In the genomic region with DNA sequence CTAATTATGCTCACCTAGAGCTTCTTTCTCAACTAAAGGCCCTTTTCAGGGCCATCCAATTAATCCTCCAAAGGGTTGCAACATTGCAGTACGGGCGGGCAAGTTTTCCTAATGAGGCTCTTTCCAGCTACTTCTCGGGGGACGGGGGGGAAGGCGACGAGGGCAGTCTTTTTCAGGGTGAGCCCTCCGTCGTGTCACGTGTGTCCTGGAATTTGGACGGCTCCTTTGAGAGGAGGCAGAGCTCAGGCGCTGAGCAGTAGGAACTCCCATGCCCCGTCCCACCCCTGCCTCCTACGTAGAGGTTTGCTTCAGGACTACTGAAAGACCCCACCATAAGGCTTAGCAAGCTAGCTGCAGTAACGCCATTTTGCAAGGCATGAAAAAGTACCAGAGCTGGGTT, we compare ENCODE assay signal across 10 mouse cellular contexts. TPM values are rescaled to one million over a fixed set of nuclear protein-coding genes. Genes with fewer than 3 reads are reported as not detected.
DNase-seq lines count a peak whose midpoint lies in the region; ATAC-seq and TF ChIP-seq lines count a peak whose summit lies in the region.
"Not testable (repeated sequence)": the region's sequence is repeated elsewhere in the genome, so short reads cannot be mapped to it uniquely, and the experiment has no call there.
"Had no signal": no experiment of that assay in that cellular context is flagged by ENCODE, and none has a peak within 500 bp of the region (broad histone marks: within the 10 kb centered on the region; RNA-seq: fewer than 3 reads in every experiment).

No protein-coding gene starts in this region.

- H3K4me3 ChIP-seq in embryonic facial prominence, embryonic 13.5 days: peak overlapping the region; percentile 26
- not testable (repeated sequence) for H3K4me3 ChIP-seq in forebrain, postnatal 0 days (ENCODE audit: low read depth, low read length); hindbrain, embryonic 11.5 days (ENCODE audit: low read depth, low read length); kidney, postnatal 0 days (replicated peaks; ENCODE audit: low read depth, low read length); stomach, embryonic 15.5 days (replicated peaks)
- 0 out of 2 replicates have a peak overlapping the region, but pooled peaks have one; percentile 8 for H3K4me3 ChIP-seq in liver, postnatal 0 days (ENCODE audit: low read depth, low read length)
- peak overlapping the region; percentile 15; the same call in 1 of the 2 replicates for H3K4me3 ChIP-seq in midbrain, embryonic 15.5 days

- not testable (repeated sequence) for TF ChIP-seq CTCF in forebrain, postnatal 0 days (IDR thresholded peaks at IDR 0.05; ENCODE audit: low read depth); kidney, postnatal 0 days (IDR thresholded peaks at IDR 0.05; ENCODE audit: low read depth); liver, postnatal 0 days (IDR thresholded peaks at IDR 0.05; ENCODE audit: low read depth)

- under 1% methylated on average over 14 of the region's 14 CpGs for WGBS in embryonic facial prominence, embryonic 13.5 days
- WGBS in forebrain, postnatal 0 days: 0% methylated on average over 13 of the region's 14 CpGs
- WGBS in hindbrain, embryonic 11.5 days: under 1% methylated on average over 14 of the region's 14 CpGs
- WGBS in kidney, postnatal 0 days: 0% methylated on average over 11 of the region's 14 CpGs
- 0% methylated on average over 10 of the region's 14 CpGs for WGBS in liver, postnatal 0 days (ENCODE audit: insufficient replicate concordance)
- WGBS in midbrain, embryonic 15.5 days: 0% methylated on average over 14 of the region's 14 CpGs
- WGBS in stomach, embryonic 15.5 days: 0% methylated on average over 14 of the region's 14 CpGs

- peak; percentile 66 for ATAC-seq in embryonic facial prominence, embryonic 13.5 days (ENCODE audit: insufficient number of reproducible peaks, insufficient read depth, low FRiP score, low TSS enrichment, low read depth)
- ATAC-seq in forebrain, postnatal 0 days: peak; percentile 9; the same call in 1 of the 2 replicates
- ATAC-seq in hindbrain, embryonic 11.5 days (ENCODE audit: low FRiP score): peak; percentile 66
- ATAC-seq in kidney, postnatal 0 days (replicated peaks; ENCODE audit: low FRiP score, low read depth): peak; percentile 34
- peak; percentile 35 for ATAC-seq in liver, postnatal 0 days
- peak; percentile 38; the same call in 1 of the 2 replicates for ATAC-seq in midbrain, embryonic 15.5 days (replicated peaks)
- peak; percentile 44 for ATAC-seq in stomach, embryonic 15.5 days (ENCODE audit: insufficient read depth, low FRiP score, low read depth)

- H3K36me3 ChIP-seq in embryonic facial prominence, embryonic 13.5 days; forebrain, postnatal 0 days (ENCODE audit: insufficient read depth); hindbrain, embryonic 11.5 days (ENCODE audit: control insufficient read depth, insufficient read depth, low read length); kidney, postnatal 0 days (ENCODE audit: insufficient read depth, low read length); liver, postnatal 0 days (replicated peaks; ENCODE audit: insufficient read depth, low read length); midbrain, embryonic 15.5 days (replicated peaks); stomach, embryonic 15.5 days: not testable (repeated sequence)

- TF ChIP-seq EP300 in liver, postnatal 0 days (IDR thresholded peaks at IDR 0.05; ENCODE audit: low read depth): not testable (repeated sequence)

- not testable (repeated sequence) for H3K27me3 ChIP-seq in embryonic facial prominence, embryonic 13.5 days; forebrain, postnatal 0 days (ENCODE audit: insufficient read depth, low read length); hindbrain, embryonic 11.5 days (ENCODE audit: control insufficient read depth, insufficient read depth, low read length); kidney, postnatal 0 days (ENCODE audit: insufficient read depth, low read length); liver, postnatal 0 days (ENCODE audit: insufficient read depth, low read length); midbrain, embryonic 15.5 days (replicated peaks); stomach, embryonic 15.5 days (replicated peaks)

- not testable (repeated sequence) for H3K9me3 ChIP-seq in embryonic facial prominence, embryonic 13.5 days; forebrain, postnatal 0 days (ENCODE audit: low read length); hindbrain, embryonic 11.5 days (ENCODE audit: control insufficient read depth, low read length); kidney, postnatal 0 days (replicated peaks; ENCODE audit: low read length); liver, postnatal 0 days (ENCODE audit: low read length); midbrain, embryonic 15.5 days; stomach, embryonic 15.5 days

- not testable (repeated sequence) for H3K4me1 ChIP-seq in embryonic facial prominence, embryonic 13.5 days; forebrain, postnatal 0 days (ENCODE audit: insufficient read depth); hindbrain, embryonic 11.5 days (replicated peaks; ENCODE audit: control insufficient read depth, insufficient read depth, low read length); kidney, postnatal 0 days (replicated peaks; ENCODE audit: insufficient read depth, low read length); liver, postnatal 0 days (ENCODE audit: insufficient read depth); midbrain, embryonic 15.5 days; stomach, embryonic 15.5 days

- H3K27ac ChIP-seq in embryonic facial prominence, embryonic 13.5 days: peak overlapping the region; percentile 51; the same call in 1 of the 2 replicates
- not testable (repeated sequence) for H3K27ac ChIP-seq in forebrain, postnatal 0 days (ENCODE audit: low read depth, low read length); hindbrain, embryonic 11.5 days (ENCODE audit: low read depth, low read length); kidney, postnatal 0 days; midbrain, embryonic 15.5 days; stomach, embryonic 15.5 days
- H3K27ac ChIP-seq in liver, postnatal 0 days (ENCODE audit: low read depth): peak overlapping the region; percentile 78

- not testable (repeated sequence) for H3K9ac ChIP-seq in embryonic facial prominence, embryonic 13.5 days; forebrain, postnatal 0 days; hindbrain, embryonic 11.5 days (ENCODE audit: low read depth, low read length); kidney, postnatal 0 days (ENCODE audit: low read depth, low read length); liver, postnatal 0 days (replicated peaks); midbrain, embryonic 15.5 days; stomach, embryonic 15.5 days

- peak overlapping the region; percentile 48 for H3K4me2 ChIP-seq in embryonic facial prominence, embryonic 13.5 days
- H3K4me2 ChIP-seq in forebrain, postnatal 0 days (ENCODE audit: low read depth): peak overlapping the region; percentile 41
- H3K4me2 ChIP-seq in hindbrain, embryonic 11.5 days (replicated peaks; ENCODE audit: low read depth, low read length): peak overlapping the region; percentile 11; the same call in 1 of the 2 replicates
- not testable (repeated sequence) for H3K4me2 ChIP-seq in kidney, postnatal 0 days (ENCODE audit: low read length); liver, postnatal 0 days (ENCODE audit: low read depth, low read length)
- peak overlapping the region; percentile 44 for H3K4me2 ChIP-seq in midbrain, embryonic 15.5 days
- H3K4me2 ChIP-seq in stomach, embryonic 15.5 days: peak overlapping the region; percentile 44

- DNase-seq in B cell, adult 2 months: peak; percentile 23 to 27
- not testable (repeated sequence) for DNase-seq in forebrain, postnatal 0 days; hindbrain, embryonic 11.5 days (ENCODE audit: low spot score); kidney, postnatal 0 days (ENCODE audit: low spot score); liver, postnatal 0 days

RNA-seq across cellular contexts. Expression of gene Hist1h4m, which starts 0.5 kb away (rescaled TPM):
- polyA plus RNA-seq in embryonic facial prominence, embryonic 13.5 days (2015; fragmentation: Nextera tagmentation; extraction: Ambion mirVana): not detected in 2 replicates
- 1.3 and 1.7 TPM in 2 replicates for total RNA-seq in forebrain, postnatal 0 days (2014; rRNA removed)
- polyA plus RNA-seq in forebrain, postnatal 0 days (2015; fragmentation: Nextera tagmentation; extraction: Ambion mirVana): not detected in 2 replicates
- polyA plus RNA-seq in hindbrain, embryonic 11.5 days (2014; fragmentation: Nextera tagmentation; extraction: Ambion mirVana): not detected in 2 replicates
- not detected in 2 replicates for polyA plus RNA-seq in kidney, postnatal 0 days (2015; fragmentation: Nextera tagmentation; extraction: Ambion mirVana)
- polyA plus RNA-seq in liver, postnatal 0 days (2015; fragmentation: Nextera tagmentation; extraction: Ambion mirVana): not detected in 2 replicates
- polyA plus RNA-seq in midbrain, embryonic 15.5 days (2015; fragmentation: Nextera tagmentation; extraction: Ambion mirVana): 1.4 TPM in 1 of 2 replicates, not detected in the other
- 0.68 TPM in 1 of 2 replicates, not detected in the other for polyA plus RNA-seq in stomach, embryonic 15.5 days (2015; fragmentation: Nextera tagmentation; extraction: Ambion mirVana)

RNA-seq across cellular contexts. Expression of gene Hist1h2ao, which starts 1.8 kb away (rescaled TPM):
- polyA plus RNA-seq in embryonic facial prominence, embryonic 13.5 days (2015; fragmentation: Nextera tagmentation; extraction: Ambion mirVana): not detected in 2 replicates
- 1.0 TPM in 1 of 2 replicates, not detected in the other for total RNA-seq in forebrain, postnatal 0 days (2014; rRNA removed)
- 1.6 TPM in 1 of 2 replicates, not detected in the other for polyA plus RNA-seq in forebrain, postnatal 0 days (2015; fragmentation: Nextera tagmentation; extraction: Ambion mirVana)
- 2.1 TPM in 1 of 2 replicates, not detected in the other for polyA plus RNA-seq in hindbrain, embryonic 11.5 days (2014; fragmentation: Nextera tagmentation; extraction: Ambion mirVana)
- not detected in 2 replicates for polyA plus RNA-seq in kidney, postnatal 0 days (2015; fragmentation: Nextera tagmentation; extraction: Ambion mirVana)
- not detected in 2 replicates for polyA plus RNA-seq in liver, postnatal 0 days (2015; fragmentation: Nextera tagmentation; extraction: Ambion mirVana)
- polyA plus RNA-seq in midbrain, embryonic 15.5 days (2015; fragmentation: Nextera tagmentation; extraction: Ambion mirVana): not detected in 2 replicates
- 1.7 TPM in 1 of 2 replicates, not detected in the other for polyA plus RNA-seq in stomach, embryonic 15.5 days (2015; fragmentation: Nextera tagmentation; extraction: Ambion mirVana)
- total RNA-seq: heart, postnatal 14 days had no signal

RNA-seq across cellular contexts. Expression of gene Hist1h2bq, which starts 2.1 kb away (rescaled TPM):
- 21.6 and 33.1 TPM in 2 replicates for polyA plus RNA-seq in embryonic facial prominence, embryonic 13.5 days (2015; fragmentation: Nextera tagmentation; extraction: Ambion mirVana)
- total RNA-seq in forebrain, postnatal 0 days (2014; rRNA removed): 214 and 268 TPM in 2 replicates
- 4.6 and 5.2 TPM in 2 replicates for polyA plus RNA-seq in forebrain, postnatal 0 days (2015; fragmentation: Nextera tagmentation; extraction: Ambion mirVana)
- 17.8 and 18.7 TPM in 2 replicates for polyA plus RNA-seq in hindbrain, embryonic 11.5 days (2014; fragmentation: Nextera tagmentation; extraction: Ambion mirVana)
- polyA plus RNA-seq in kidney, postnatal 0 days (2015; fragmentation: Nextera tagmentation; extraction: Ambion mirVana): 12.2 and 13.7 TPM in 2 replicates
- polyA plus RNA-seq in liver, postnatal 0 days (2015; fragmentation: Nextera tagmentation; extraction: Ambion mirVana): 14.3 and 15.4 TPM in 2 replicates
- polyA plus RNA-seq in midbrain, embryonic 15.5 days (2015; fragmentation: Nextera tagmentation; extraction: Ambion mirVana): 3.6 and 4.1 TPM in 2 replicates
- 17.3 and 17.7 TPM in 2 replicates for polyA plus RNA-seq in stomach, embryonic 15.5 days (2015; fragmentation: Nextera tagmentation; extraction: Ambion mirVana)

RNA-seq across cellular contexts. Expression of gene Hist1h4n, which starts 19.9 kb away (rescaled TPM):
- 14.7 and 15.3 TPM in 2 replicates for polyA plus RNA-seq in embryonic facial prominence, embryonic 13.5 days (2015; fragmentation: Nextera tagmentation; extraction: Ambion mirVana)
- 2,245 and 2,544 TPM in 2 replicates for total RNA-seq in forebrain, postnatal 0 days (2014; rRNA removed)
- polyA plus RNA-seq in forebrain, postnatal 0 days (2015; fragmentation: Nextera tagmentation; extraction: Ambion mirVana): 2.4 and 5.0 TPM in 2 replicates
- polyA plus RNA-seq in hindbrain, embryonic 11.5 days (2014; fragmentation: Nextera tagmentation; extraction: Ambion mirVana): 13.4 and 14.6 TPM in 2 replicates
- 6.0 and 6.3 TPM in 2 replicates for polyA plus RNA-seq in kidney, postnatal 0 days (2015; fragmentation: Nextera tagmentation; extraction: Ambion mirVana)
- polyA plus RNA-seq in liver, postnatal 0 days (2015; fragmentation: Nextera tagmentation; extraction: Ambion mirVana): 9.2 and 9.8 TPM in 2 replicates
- 4.2 and 5.9 TPM in 2 replicates for polyA plus RNA-seq in midbrain, embryonic 15.5 days (2015; fragmentation: Nextera tagmentation; extraction: Ambion mirVana)
- polyA plus RNA-seq in stomach, embryonic 15.5 days (2015; fragmentation: Nextera tagmentation; extraction: Ambion mirVana): 14.0 and 15.4 TPM in 2 replicates

RNA-seq across cellular contexts. Expression of gene Hist1h2ap, which starts 21.2 kb away (rescaled TPM):
- 3,982 and 4,261 TPM in 2 replicates for polyA plus RNA-seq in embryonic facial prominence, embryonic 13.5 days (2015; fragmentation: Nextera tagmentation; extraction: Ambion mirVana)
- 584 and 748 TPM in 2 replicates for total RNA-seq in forebrain, postnatal 0 days (2014; rRNA removed)
- polyA plus RNA-seq in forebrain, postnatal 0 days (2015; fragmentation: Nextera tagmentation; extraction: Ambion mirVana): 655 and 1,288 TPM in 2 replicates
- polyA plus RNA-seq in hindbrain, embryonic 11.5 days (2014; fragmentation: Nextera tagmentation; extraction: Ambion mirVana): 4,676 and 4,856 TPM in 2 replicates
- 2,281 and 2,496 TPM in 2 replicates for polyA plus RNA-seq in kidney, postnatal 0 days (2015; fragmentation: Nextera tagmentation; extraction: Ambion mirVana)
- 3,753 and 3,756 TPM in 2 replicates for polyA plus RNA-seq in liver, postnatal 0 days (2015; fragmentation: Nextera tagmentation; extraction: Ambion mirVana)
- polyA plus RNA-seq in midbrain, embryonic 15.5 days (2015; fragmentation: Nextera tagmentation; extraction: Ambion mirVana): 432 and 476 TPM in 2 replicates
- 2,912 and 3,763 TPM in 2 replicates for polyA plus RNA-seq in stomach, embryonic 15.5 days (2015; fragmentation: Nextera tagmentation; extraction: Ambion mirVana)
- total RNA-seq: gastrocnemius, adult 18-20 months had no signal

Comparison
In these comparisons a context has a peak if more than half of its experiments do, and no peak if none do; other contexts are left out.
1. ATAC-seq: peak in every context shown above with its lines; median percentile 66 in embryonic facial prominence, embryonic 13.5 days; 66 in hindbrain, embryonic 11.5 days; 44 in stomach, embryonic 15.5 days; 38 in midbrain, embryonic 15.5 days; 35 in liver, postnatal 0 days; 34 in kidney, postnatal 0 days; 9 in forebrain, postnatal 0 days.